Mouse (Mus musculus): Measurements from ENCODE around the gene Abcc4.

Abcc4 gene

DNA sequence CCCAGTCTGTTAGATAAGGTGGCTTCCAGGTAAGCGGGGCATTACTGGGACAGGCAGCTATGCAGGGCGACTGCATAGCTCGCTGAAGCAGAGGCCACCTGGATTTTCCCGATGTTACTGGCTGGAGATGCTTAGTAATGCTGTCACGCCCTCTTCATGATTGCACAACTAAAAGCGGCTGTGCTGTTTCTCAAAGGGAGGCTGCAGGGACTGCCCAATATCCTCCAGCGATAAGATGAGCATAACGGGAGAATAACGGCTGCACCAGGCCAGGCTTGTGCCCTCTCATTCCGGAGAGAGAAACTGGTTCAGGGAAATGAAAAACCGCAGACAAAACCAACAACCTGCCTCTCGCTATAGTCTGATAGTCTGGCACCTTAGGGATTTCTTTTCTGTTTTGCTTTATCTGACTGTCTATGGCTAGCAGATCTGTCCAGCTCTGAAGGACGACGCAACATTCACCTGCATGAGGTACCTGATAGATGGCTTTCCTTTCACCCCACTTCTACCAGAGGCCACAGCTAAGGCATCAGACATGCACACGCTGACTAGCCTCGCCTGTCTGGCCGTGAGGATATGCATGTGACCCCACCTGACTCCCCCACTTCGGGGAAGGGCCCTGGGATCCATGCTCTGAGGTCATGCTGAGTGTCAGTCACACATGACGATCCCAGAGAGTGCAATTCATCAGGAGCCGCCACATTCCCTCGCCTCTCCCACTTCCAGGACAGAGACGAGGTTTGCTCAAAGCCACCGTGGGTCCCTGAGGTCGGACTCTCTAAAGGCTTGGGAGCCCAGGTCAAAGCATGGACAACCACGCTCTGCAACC, 67.4 kb downstream of the Abcc4 start:
- no peak for DNase-seq (ENCODE audit: low spot score)

DNA sequence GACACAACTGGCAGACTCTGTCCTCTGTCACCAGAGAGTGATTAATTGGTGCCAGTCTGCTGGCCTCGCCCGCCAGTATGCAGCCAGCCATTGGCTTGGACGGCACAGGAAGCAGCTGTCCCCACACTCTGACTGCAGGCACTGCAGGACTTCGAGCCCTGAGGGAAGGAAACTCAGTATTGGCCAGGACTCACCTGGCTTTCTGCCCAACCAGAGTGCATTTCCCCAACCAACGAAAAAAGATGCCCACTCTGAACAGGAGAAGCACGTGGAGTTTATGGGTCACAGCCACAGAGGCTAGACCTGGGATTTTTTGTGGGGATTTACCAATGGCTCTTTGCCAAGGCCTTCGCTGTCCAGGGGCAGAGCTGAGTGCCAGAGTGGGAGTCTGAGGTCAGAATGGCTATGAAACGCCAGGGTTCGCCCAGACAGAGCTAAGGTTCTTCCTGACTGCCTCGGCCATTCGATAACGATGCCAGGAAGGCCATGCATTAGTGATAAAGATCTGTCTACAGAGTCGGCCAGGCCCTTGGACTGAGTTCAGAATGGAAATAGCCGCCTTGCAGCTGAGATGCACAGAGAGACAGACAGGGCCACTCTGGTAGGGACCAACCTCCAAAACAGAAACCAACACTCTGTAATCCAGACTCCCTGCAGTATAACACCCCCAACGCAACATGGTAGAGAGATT, 70.4 kb downstream of the Abcc4 start:
- DNase-seq (ENCODE audit: low spot score), result no peak

GRCm38 (mm10) chr14:118629649-118630048, 76.4 kb downstream of the Abcc4 start:
- no peak for DNase-seq (ENCODE audit: low spot score)

- DNase-seq (ENCODE audit: low spot score), result no peak
Observed at GRCm38 (mm10) chr14:118621449-118621789, 84.6 kb downstream of the Abcc4 start.

DNA sequence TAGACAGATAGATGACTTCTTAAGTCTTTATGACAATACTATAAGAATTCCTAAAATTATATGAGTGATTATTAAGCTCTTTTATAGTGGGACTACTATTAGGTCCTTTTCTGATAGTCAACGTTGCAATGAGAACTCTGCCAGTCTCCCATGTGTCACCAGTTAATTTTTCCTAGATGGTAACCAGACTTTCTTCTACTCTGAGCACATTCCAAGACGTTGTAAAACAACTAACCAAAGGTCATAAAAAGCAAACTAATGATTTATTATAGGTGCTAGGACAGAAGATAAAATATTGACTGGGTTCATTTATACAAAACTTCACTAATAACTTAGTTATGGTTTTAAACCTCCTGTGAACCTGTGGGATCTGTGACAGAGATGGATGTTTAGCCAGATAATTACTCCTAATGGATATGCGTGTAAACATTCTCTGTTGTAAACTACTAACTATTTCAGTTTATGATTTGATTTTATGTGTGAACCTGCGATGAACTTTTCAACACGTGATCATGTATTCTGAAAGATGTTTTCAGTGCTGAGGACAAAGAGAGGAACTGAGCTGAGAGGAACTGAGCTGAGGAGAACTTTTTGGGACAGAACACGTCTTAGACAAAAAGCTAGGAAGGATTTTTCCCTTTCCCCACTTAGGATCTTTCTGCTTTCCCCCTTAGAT, 85.1 kb downstream of the Abcc4 start:
- no peak for DNase-seq (ENCODE audit: low spot score)

GRCm38 (mm10) chr14:118616698-118617311, 89.2 kb downstream of the Abcc4 start:
- peak; percentile 30 for DNase-seq (ENCODE audit: low spot score)

DNA sequence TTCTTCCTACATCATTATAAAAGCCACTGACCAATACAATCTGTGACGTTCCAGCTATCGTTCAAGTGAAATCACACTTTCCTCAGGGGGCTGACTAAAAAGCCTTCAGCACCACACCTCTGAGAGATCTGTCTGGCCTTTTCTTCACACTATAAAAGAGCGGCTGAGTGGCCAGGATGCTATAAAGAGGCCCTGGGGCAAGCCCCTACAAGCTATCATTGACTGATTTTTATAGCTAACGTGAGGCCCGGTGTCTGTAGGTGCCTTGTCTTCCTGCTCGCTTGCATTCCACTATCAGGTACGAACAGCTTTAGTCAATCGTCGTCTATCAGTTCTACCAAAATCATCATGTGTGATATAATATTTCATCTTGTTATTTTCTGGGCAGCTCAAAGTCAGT, 92.3 kb downstream of the Abcc4 start:
- DNase-seq (ENCODE audit: low spot score), result no peak

DNA sequence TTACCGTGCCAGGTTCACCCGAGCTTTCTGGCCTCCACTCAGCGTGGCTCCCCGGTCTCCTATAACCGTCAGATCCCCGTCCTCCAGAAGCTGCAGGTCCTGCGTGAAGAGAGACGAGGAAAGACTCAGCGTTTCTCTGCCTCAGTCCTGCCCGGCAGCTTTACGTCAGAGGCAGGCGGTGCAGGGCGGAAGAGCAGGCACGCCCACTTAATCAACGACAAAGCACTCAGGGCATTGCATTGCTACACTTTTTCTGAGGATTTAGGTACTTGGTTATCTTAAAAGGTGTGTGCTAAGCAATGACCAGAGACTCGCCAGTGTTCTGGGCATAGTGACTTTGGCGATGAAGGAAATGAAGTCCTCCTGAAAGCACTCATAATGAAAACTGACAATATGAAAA, 94.3 kb downstream of the Abcc4 start:
- DNase-seq (ENCODE audit: low spot score), result no peak

DNA sequence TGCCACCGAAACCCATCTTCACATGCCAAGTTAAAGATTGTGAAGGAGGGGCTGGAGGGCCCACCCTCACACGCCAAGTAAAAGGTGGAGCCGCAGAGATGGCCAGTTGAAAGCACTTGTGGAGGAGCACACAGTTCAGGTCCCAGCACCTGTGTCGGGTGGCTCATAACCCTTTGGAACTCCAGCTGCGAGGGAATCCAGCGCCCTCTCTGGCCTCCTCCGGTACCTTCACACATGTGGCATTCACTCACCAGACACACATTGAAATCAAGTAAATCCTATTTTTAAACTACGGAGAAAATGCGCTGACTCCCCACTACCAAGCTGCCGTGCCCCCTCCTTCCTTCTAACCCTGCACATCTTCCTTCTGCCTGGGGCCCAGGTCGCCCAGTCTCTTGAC, 95.2 kb downstream of the Abcc4 start:
- no peak for DNase-seq (ENCODE audit: low spot score)

DNA sequence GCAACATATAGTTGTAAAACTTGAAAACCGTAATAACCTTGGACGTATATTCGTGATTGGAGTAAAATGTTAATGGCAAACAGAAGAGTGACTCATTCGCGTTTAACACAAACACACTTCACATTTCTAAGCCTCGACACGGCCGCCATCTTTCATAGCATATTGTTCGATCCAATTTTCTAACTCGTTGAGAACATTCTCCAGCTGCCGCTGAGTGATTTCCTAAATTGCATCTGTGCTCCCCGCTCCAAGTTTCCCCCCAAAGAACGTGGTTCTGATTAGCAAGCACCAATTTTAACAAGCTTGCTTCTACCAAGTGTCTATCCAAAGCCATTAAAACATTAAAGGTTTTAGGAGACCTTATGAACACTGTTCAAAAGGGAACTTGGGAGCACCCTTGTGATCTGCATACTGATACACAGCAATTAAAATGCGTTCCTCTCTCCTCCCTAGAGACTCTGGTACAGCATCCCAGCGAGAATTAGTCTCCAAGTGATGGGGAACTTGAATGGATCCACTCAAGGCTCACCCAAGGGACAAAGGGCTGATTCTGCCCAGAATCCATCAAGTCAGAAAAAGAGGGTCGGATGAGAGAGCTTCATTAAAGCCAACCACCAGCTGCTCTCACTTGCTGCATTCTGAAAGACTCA, 97.1 kb downstream of the Abcc4 start:
- DNase-seq (ENCODE audit: low spot score), result no peak

DNA sequence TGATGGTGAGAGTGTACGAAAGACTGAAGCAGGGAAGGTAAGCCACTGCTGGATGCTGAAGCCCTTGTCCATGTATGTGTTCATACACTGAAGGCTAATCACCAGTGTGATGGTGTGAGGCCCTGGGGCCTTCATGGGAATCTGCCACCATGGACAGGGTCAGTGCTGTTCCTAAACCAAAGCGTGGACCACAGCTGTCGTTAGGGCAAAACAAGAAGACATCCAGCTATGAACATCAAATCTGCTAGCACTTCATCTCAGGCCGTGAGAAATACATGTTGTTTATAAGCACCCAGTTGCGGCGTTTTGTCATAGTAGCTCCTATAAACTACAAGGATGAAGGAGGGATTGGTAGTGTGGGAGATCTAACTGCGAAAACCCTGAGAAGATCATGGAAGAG, 97.7 kb downstream of the Abcc4 start:
- DNase-seq (ENCODE audit: low spot score), result no peak

- no peak for DNase-seq (ENCODE audit: low spot score)
Observed at GRCm38 (mm10) chr14:118606476-118606875, 99.5 kb downstream of the Abcc4 start.

GRCm38 (mm10) chr14:118604903-118605302, 101.1 kb downstream of the Abcc4 start:
- no peak for DNase-seq (ENCODE audit: low spot score)

- no peak for DNase-seq (ENCODE audit: low spot score)
Observed at GRCm38 (mm10) chr14:118602031-118602430, 104.0 kb downstream of the Abcc4 start.

DNA sequence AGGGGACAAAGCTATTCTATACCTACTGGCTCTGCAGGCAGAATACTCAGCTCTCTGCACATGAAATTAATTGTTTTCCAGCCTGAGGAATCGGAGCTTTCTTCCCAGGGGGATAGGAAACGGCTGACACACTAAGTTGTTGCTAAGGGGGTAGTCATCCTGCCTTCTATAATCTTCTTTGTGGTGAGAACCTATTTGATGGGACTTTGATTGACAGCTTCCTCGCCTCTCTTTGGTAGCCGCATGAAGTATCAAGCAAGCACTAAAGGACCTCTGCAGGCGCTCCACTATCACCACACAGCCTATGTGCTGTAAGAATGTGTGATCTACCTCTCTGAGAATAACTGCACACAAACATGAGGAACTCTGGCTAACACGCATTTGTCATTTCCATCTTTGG, 105.3 kb downstream of the Abcc4 start:
- no peak for DNase-seq (ENCODE audit: low spot score)

DNA sequence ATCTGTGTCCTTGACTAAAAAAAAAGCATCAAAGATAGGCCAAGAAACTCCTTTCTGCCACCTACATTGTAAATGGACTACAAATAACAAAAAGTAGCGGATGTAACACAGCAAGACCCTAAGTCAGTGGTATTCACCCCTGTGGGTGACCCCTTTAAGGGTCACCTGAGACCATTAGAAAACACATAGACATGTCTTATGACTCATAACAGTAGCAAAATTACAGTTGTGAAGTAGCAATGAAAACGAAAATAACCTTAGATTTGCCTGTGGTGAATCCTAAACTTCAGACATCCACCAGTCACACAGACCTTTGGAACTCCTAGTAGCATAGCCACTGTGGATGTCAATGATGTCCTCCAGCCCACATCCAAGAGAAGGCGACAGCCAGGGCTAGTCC, 107.3 kb downstream of the Abcc4 start:
- no peak for DNase-seq (ENCODE audit: low spot score)

DNA sequence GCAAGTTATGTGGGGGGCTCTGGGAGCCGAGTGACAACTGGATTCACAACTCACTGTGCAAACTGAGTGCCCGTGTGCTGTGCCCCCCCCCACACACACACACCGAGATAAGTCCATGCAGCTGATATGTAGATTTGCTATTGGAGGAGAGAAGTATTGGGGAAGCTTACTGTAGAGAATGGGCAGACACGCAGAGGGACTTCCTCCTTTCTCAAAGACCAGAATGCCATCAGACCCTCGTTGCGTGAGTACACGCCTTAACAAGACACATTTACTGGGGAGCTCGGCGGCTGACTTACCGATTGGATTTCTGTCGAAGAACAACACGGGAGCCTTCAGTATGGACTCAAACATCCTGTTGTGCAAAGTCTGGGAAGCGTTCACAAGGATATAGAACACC, 111.6 kb downstream of the Abcc4 start:
- no peak for DNase-seq (ENCODE audit: low spot score)

DNA sequence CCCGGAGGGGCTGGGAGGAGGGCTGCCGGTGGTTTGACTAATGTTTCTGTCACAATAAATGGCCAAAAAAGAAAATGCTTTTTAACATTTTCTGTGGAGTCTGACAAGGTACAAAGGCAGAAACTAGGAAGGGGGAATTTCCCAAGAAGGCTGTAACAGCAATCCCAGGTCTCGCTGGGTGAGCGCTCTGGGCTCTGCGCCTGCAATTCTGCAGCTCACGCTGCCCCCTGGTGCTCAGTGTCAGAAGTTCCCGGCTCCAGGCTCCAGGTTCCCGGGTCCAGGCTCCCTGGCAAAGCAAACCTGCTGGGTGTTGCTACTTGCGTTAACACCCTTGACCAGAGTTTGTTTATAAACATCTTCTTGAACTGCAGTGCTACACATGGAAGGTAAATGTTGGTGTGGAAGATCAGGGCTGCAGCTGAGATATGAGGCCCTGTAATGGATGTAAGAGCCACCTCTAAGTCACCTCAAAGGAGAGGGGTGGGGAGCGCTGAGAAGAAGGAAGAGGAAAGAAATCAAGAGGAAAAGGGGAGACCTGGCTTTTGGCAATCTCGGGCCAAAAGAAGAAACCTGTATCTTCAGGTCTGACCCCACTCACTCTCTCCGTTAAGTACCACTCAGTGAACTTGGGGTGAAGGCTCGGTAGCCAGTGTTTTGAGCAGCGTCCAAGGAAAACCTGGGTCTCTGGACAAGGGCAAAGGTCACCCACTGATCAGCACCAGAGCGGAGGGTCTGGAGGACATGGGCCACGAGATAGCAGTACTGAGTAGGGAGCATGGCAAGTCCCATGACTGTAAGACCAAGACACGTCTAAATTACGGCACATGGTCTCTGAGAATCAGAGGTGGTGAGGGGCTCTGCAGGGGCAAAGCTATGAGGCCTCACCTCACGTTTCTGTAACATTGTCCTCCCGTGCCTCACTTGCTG, 114.3 kb downstream of the Abcc4 start:
- DNase-seq (ENCODE audit: low spot score), result peak; percentile 13

DNA sequence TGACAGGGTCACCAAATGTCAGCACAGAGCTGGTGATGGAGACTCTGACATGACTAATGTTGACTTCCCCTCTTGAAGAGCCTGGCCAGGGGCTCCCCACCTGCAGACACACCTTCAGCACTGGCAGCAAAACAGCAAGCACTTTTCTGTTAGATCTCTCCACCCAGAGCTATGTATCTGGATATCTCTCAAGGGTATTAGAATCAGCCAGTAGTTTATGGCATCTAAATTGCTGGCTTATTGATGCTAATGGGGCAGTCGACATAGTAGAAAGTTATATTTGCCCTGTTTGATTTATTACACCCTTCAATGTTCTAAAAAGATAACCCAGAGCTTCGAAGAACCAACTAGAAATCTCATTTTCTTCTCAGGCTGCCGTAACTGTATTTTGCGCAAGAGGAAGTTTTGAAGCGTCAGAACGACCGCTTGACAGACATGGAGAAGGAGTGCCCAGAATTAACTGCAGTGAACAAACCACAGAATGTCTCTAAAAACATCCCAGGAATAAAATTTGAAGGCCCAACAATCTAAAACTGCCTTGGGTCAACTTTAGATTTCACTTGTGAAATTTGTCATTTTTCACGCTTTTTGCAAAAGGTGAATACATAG, 123.6 kb downstream of the Abcc4 start:
- DNase-seq (ENCODE audit: low spot score), result no peak

DNA sequence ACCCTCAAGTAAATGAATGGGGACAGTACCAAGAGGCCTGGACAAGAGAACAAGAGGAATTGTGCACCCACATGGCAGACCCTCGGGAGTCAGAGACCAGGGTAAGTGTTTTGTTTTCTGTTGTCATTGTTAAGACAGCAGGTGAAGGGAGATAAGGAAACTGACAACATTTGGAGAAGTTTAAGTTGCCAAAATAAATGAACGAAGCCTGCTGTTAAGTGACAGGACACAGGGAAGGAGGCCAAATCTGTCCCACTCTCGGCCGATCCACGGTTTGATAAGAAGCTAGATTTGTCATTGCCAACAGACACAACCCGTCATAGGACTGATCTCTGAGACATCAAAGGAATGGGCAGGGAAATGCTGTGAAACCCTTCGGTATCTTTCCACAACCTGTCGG, 124.3 kb downstream of the Abcc4 start:
- no peak for DNase-seq (ENCODE audit: low spot score)

Data from c-Kit-positive CD71-positive TER-119-positive erythroid progenitor cells, embryonic 14.5 days (primary cell).